Mouse (Mus musculus): ENCODE data around the gene Gm29423. TPM values are rescaled to one million over a fixed set of nuclear protein-coding genes. Genes with fewer than 3 reads are reported as not detected.
"Not testable (repeated sequence)": the region's sequence is repeated elsewhere in the genome, so short reads cannot be mapped to it uniquely, and the experiment has no call there.

The Gm29423 gene
- polyA plus RNA-seq (2012; rRNA removed), result not detected in 2 replicates

- H3K27ac ChIP-seq (ENCODE audit: insufficient read depth, low read length); H3K4me1 ChIP-seq (ENCODE audit: control insufficient read depth, insufficient read depth, low read length); H3K4me3 ChIP-seq (ENCODE audit: insufficient read depth, low read length): not testable (repeated sequence)
Observed at GRCm38 (mm10) chrY:70303187-70303586, at the start of gene Gm29423, which contains the start of gene Gm29644. Gene Gm29423, minus strand, starts transcription at chrY:70303287. Gene Gm29644, minus strand, starts transcription at chrY:70303343.

DNA sequence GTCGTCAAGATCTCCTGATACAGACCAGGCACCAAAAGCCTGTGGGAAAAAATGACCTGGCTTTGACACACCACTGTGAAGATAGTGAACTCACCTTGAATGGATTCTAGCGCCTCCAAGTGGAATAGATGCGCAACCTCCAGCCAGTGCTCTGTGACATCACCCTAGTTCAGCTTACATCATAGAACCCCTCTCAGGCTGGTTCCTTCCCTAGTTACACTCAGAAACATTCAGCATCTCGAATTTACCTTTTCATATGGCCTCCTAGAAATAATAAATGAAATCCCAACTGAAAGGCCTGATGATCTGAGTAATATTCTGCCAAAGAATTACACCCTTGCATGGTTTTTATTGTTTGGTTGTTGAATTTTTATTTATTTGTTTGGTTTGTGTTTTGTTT lies 29.5 kb downstream of the Gm29423 start, which contains the start of gene Gm21118:
TSS of gene Gm21118 (minus strand) at position 101 of the 400 bp plus-strand sequence.
- not testable (repeated sequence) for H3K4me3 ChIP-seq (ENCODE audit: insufficient read depth, low read length); H3K27ac ChIP-seq (ENCODE audit: insufficient read depth, low read length); H3K4me1 ChIP-seq (ENCODE audit: control insufficient read depth, insufficient read depth, low read length)

Other genes with a start within 250 kb of the Gm29423 start
- not detected in 2 replicates for gene Gm21118, start 29.6 kb downstream of the Gm29423 start, polyA plus RNA-seq (2012; rRNA removed)
- gene Gm29644, start 56 bp upstream of the Gm29423 start, polyA plus RNA-seq (2012; rRNA removed), result not detected in 2 replicates
- not detected in 2 replicates for gene Gm20888, start 138.6 kb upstream of the Gm29423 start, polyA plus RNA-seq (2012; rRNA removed)